Mouse (Mus musculus): ENCODE data around the gene Jakmip3. TPM values are rescaled to one million over a fixed set of nuclear protein-coding genes. Genes with fewer than 3 reads are reported as not detected.

The Jakmip3 gene
- polyA plus RNA-seq, 1 experiment from 2014 or later, result 0.15 TPM

- ATAC-seq (ENCODE audit: borderline replicate concordance, extremely low read depth, low FRiP score, low TSS enrichment), result peak; percentile 86
- Histone ChIP-seq H3K9ac (peak overlapping the region; percentile 28), H3K36me3 (no peaks in the 10 kb centered on the region), H3K27me3 (no peaks in the 10 kb centered on the region), H3K27ac (peak overlapping the region; percentile 92), H3K4me3 (peak overlapping the region; percentile 36), H3K4me2 (peak overlapping the region; percentile 72), H3K9me3 (no peaks in the 10 kb centered on the region), H3K4me1 (peaks cover 11% of the 10 kb centered on the region)
- WGBS, result under 1% methylated on average over 26 of the region's 26 CpGs
Observed at GRCm38 (mm10) chr7:138919156-138919944, 21.2 kb upstream of the Jakmip3 start.

- no peak overlapping the region for H3K27ac ChIP-seq
- no peaks in the 10 kb centered on the region for H3K9me3 ChIP-seq
- no peaks in the 10 kb centered on the region for H3K27me3 ChIP-seq
- H3K9ac ChIP-seq, result no peak overlapping the region
- H3K36me3 ChIP-seq, result no peaks in the 10 kb centered on the region
- 94% methylated on average over 8 of the region's 8 CpGs for WGBS
- no peak overlapping the region for H3K4me3 ChIP-seq
- no peak for ATAC-seq (ENCODE audit: borderline replicate concordance, extremely low read depth, low FRiP score, low TSS enrichment)
- H3K4me2 ChIP-seq, result no peak overlapping the region
- peaks cover 11% of the 10 kb centered on the region for H3K4me1 ChIP-seq
Observed at GRCm38 (mm10) chr7:138921611-138922010, 18.9 kb upstream of the Jakmip3 start.

GRCm38 (mm10) chr7:138923756-138924425 is 16.6 kb upstream of the Jakmip3 start:
- Histone ChIP-seq H3K27me3 (no peaks in the 10 kb centered on the region), H3K9me3 (no peaks in the 10 kb centered on the region), H3K36me3 (no peaks in the 10 kb centered on the region), H3K4me3 (no peak overlapping the region), H3K4me2 (no peak overlapping the region), H3K4me1 (peaks cover 8% of the 10 kb centered on the region), H3K9ac (no peak overlapping the region), H3K27ac (no peak overlapping the region)
- 7% methylated on average over 3 of the region's 3 CpGs for WGBS
- no peak for ATAC-seq (ENCODE audit: borderline replicate concordance, extremely low read depth, low FRiP score, low TSS enrichment)

GRCm38 (mm10) chr7:138928456-138928855 is 12.1 kb upstream of the Jakmip3 start:
- 86% methylated on average over 4 of the region's 4 CpGs for WGBS
- no peak overlapping the region for H3K9ac ChIP-seq

GRCm38 (mm10) chr7:138934523-138934922 is 6.0 kb upstream of the Jakmip3 start:
- Histone ChIP-seq H3K27ac (no peak overlapping the region), H3K27me3 (peaks cover 12% of the 10 kb centered on the region), H3K4me3 (no peak overlapping the region), H3K36me3 (no peaks in the 10 kb centered on the region), H3K9me3 (no peaks in the 10 kb centered on the region), H3K9ac (no peak overlapping the region), H3K4me1 (peaks cover 2% of the 10 kb centered on the region; the same call in 1 of the 2 replicates), H3K4me2 (no peak overlapping the region)
- WGBS, result 85% methylated on average over 3 of the region's 3 CpGs
- ATAC-seq (ENCODE audit: borderline replicate concordance, extremely low read depth, low FRiP score, low TSS enrichment), result no peak

More at GRCm38 (mm10) chr7:138928456-138928855, 12.1 kb upstream of the Jakmip3 start:
- no peak overlapping the region for H3K4me3 ChIP-seq
- no peak for ATAC-seq (ENCODE audit: borderline replicate concordance, extremely low read depth, low FRiP score, low TSS enrichment)
- peaks cover 2% of the 10 kb centered on the region; the same call in 1 of the 2 replicates for H3K4me1 ChIP-seq
- no peak overlapping the region for H3K4me2 ChIP-seq
- no peak overlapping the region for H3K27ac ChIP-seq
- H3K27me3 ChIP-seq, result no peaks in the 10 kb centered on the region
- H3K9me3 ChIP-seq, result no peaks in the 10 kb centered on the region
- no peaks in the 10 kb centered on the region for H3K36me3 ChIP-seq

- Histone ChIP-seq H3K27ac (no peak overlapping the region), H3K9me3 (no peaks in the 10 kb centered on the region), H3K4me3 (no peak overlapping the region), H3K27me3 (peaks cover 57% of the 10 kb centered on the region), H3K4me2 (no peak overlapping the region), H3K9ac (no peak overlapping the region), H3K4me1 (peaks cover 12% of the 10 kb centered on the region), H3K36me3 (no peaks in the 10 kb centered on the region)
- no peak for ATAC-seq (ENCODE audit: borderline replicate concordance, extremely low read depth, low FRiP score, low TSS enrichment)
- 77% methylated on average over 7 of the region's 7 CpGs for WGBS
Observed at GRCm38 (mm10) chr7:138938991-138939390, 1.5 kb upstream of the Jakmip3 start.

- Histone ChIP-seq H3K4me3 (peak overlapping the region; percentile 43), H3K9me3 (no peaks in the 10 kb centered on the region), H3K9ac (0 out of 2 replicates have a peak overlapping the region, but pooled peaks have one; percentile 19), H3K36me3 (no peaks in the 10 kb centered on the region), H3K4me1 (peaks cover 12% of the 10 kb centered on the region), H3K27ac (no peak overlapping the region), H3K27me3 (peaks cover 63% of the 10 kb centered on the region), H3K4me2 (peak overlapping the region; percentile 79)
- ATAC-seq (ENCODE audit: borderline replicate concordance, extremely low read depth, low FRiP score, low TSS enrichment), result peak; percentile 39; the same call in 1 of the 2 replicates
- WGBS, result under 1% methylated on average over 17 of the region's 17 CpGs
Observed at GRCm38 (mm10) chr7:138940256-138940611, 296 bp upstream of the Jakmip3 start.

- peaks cover 72% of the 10 kb centered on the region for H3K27me3 ChIP-seq
- peaks cover 12% of the 10 kb centered on the region for H3K4me1 ChIP-seq
- H3K36me3 ChIP-seq, result no peaks in the 10 kb centered on the region
- no peak overlapping the region for H3K9ac ChIP-seq
- 28% methylated on average over 5 of the region's 5 CpGs for WGBS
- peak overlapping the region; percentile 79; the same call in 1 of the 2 replicates for H3K4me2 ChIP-seq
- ATAC-seq (ENCODE audit: borderline replicate concordance, extremely low read depth, low FRiP score, low TSS enrichment), result no peak
- H3K9me3 ChIP-seq, result no peaks in the 10 kb centered on the region
- H3K4me3 ChIP-seq, result no peak overlapping the region
- no peak overlapping the region for H3K27ac ChIP-seq
Observed at GRCm38 (mm10) chr7:138941571-138941970, 1.0 kb downstream of the Jakmip3 start.

GRCm38 (mm10) chr7:138942301-138942700 is 1.8 kb downstream of the Jakmip3 start:
- 77% methylated on average over 1 of the region's 1 CpGs for WGBS
- Histone ChIP-seq H3K4me3 (no peak overlapping the region), H3K4me2 (no peak overlapping the region), H3K9ac (no peak overlapping the region), H3K27me3 (peaks cover 72% of the 10 kb centered on the region), H3K36me3 (no peaks in the 10 kb centered on the region), H3K4me1 (peaks cover 12% of the 10 kb centered on the region), H3K9me3 (no peaks in the 10 kb centered on the region), H3K27ac (no peak overlapping the region)
- no peak for ATAC-seq (ENCODE audit: borderline replicate concordance, extremely low read depth, low FRiP score, low TSS enrichment)

GRCm38 (mm10) chr7:138945668-138946067 is 5.1 kb downstream of the Jakmip3 start:
- Histone ChIP-seq H3K4me3 (no peak overlapping the region), H3K27ac (no peak overlapping the region), H3K4me2 (no peak overlapping the region), H3K9ac (no peak overlapping the region), H3K27me3 (peaks cover 48% of the 10 kb centered on the region), H3K36me3 (no peaks in the 10 kb centered on the region), H3K9me3 (no peaks in the 10 kb centered on the region), H3K4me1 (peaks cover 6% of the 10 kb centered on the region; the same call in 1 of the 2 replicates)
- no peak for ATAC-seq (ENCODE audit: borderline replicate concordance, extremely low read depth, low FRiP score, low TSS enrichment)
- 41% methylated on average over 3 of the region's 3 CpGs for WGBS

- no peak overlapping the region for H3K27ac ChIP-seq
- H3K27me3 ChIP-seq, result peaks cover 28% of the 10 kb centered on the region
- H3K4me3 ChIP-seq, result no peak overlapping the region
- no peaks in the 10 kb centered on the region for H3K9me3 ChIP-seq
- H3K36me3 ChIP-seq, result no peaks in the 10 kb centered on the region
- H3K4me2 ChIP-seq, result no peak overlapping the region
- H3K4me1 ChIP-seq, result no peaks in the 10 kb centered on the region
- no peak overlapping the region for H3K9ac ChIP-seq
- WGBS, result 79% methylated on average over 8 of the region's 8 CpGs
- ATAC-seq (ENCODE audit: borderline replicate concordance, extremely low read depth, low FRiP score, low TSS enrichment), result no peak
Observed at GRCm38 (mm10) chr7:138947741-138948140, 7.2 kb downstream of the Jakmip3 start.

GRCm38 (mm10) chr7:138948309-138948708 is 7.8 kb downstream of the Jakmip3 start:
- no peak for ATAC-seq (ENCODE audit: borderline replicate concordance, extremely low read depth, low FRiP score, low TSS enrichment)
- Histone ChIP-seq H3K36me3 (no peaks in the 10 kb centered on the region), H3K9me3 (no peaks in the 10 kb centered on the region), H3K27me3 (peaks cover 22% of the 10 kb centered on the region), H3K9ac (no peak overlapping the region), H3K4me2 (no peak overlapping the region), H3K4me3 (no peak overlapping the region), H3K4me1 (no peaks in the 10 kb centered on the region), H3K27ac (no peak overlapping the region)
- 43% methylated on average over 8 of the region's 8 CpGs for WGBS
